In the genomic region with DNA sequence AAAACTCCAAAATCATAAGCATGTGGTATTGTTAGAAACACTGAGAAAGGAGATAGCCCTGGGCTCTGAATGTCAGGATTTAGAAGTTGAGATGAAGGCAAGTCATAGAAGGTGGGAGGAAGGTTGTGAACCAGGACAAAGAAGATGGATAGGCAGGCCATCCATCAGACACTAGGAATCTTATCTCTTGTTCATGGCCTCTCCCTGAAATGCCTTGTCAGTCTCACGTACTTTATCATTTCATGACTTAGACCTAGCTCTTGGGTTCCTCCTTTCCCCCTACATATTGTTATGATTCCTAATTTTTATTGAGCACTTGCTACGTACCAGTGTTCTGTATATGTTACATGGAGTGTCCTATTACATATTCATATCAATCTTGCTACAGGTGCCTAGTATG, we compare ENCODE assay signal across 28 mouse cellular contexts.
"Had no signal": no experiment of that assay in that cellular context is flagged by ENCODE, and none has a peak within 500 bp of the region (broad histone marks: within the 10 kb centered on the region; RNA-seq: fewer than 3 reads in every experiment).

No protein-coding gene starts in this region.

- H3K36me3 ChIP-seq: heart, embryonic 10.5 days; heart, embryonic 12.5 days; hindbrain, embryonic 12.5 days; intestine, embryonic 15.5 days; kidney, embryonic 15.5 days; limb, embryonic 10.5 days; limb, embryonic 12.5 days; liver, embryonic 13.5 days; liver, embryonic 15.5 days had no signal

- DNase-seq: gastrocnemius, postnatal 10 days; gastrocnemius, postnatal 25 days; heart, adult 18-20 months; heart, postnatal 10 days; heart, postnatal 36 days; kidney, adult 18-20 months; kidney, adult 9 months; kidney, postnatal 10 days; kidney, postnatal 25 days; kidney, postnatal 4 days; liver; liver, embryonic 13.5 days had no signal

- H3K4me1 ChIP-seq: hindbrain, embryonic 12.5 days; intestine, embryonic 15.5 days; limb, embryonic 10.5 days; limb, embryonic 12.5 days had no signal

- H3K27ac ChIP-seq: heart, embryonic 10.5 days; hindbrain, embryonic 12.5 days; hindbrain, embryonic 14.5 days; intestine, embryonic 15.5 days; kidney, embryonic 15.5 days; left cerebral cortex, adult 2 months; limb, embryonic 10.5 days; limb, embryonic 12.5 days; liver, embryonic 13.5 days; liver, embryonic 15.5 days had no signal

- H3K4me2 ChIP-seq: heart, embryonic 12.5 days; hindbrain, embryonic 12.5 days; hindbrain, embryonic 14.5 days; intestine, embryonic 15.5 days; kidney, embryonic 15.5 days; limb, embryonic 12.5 days; liver, embryonic 11.5 days; liver, embryonic 13.5 days; liver, embryonic 15.5 days had no signal

- H3K27me3 ChIP-seq: heart, embryonic 12.5 days; hindbrain, embryonic 12.5 days; intestine, embryonic 15.5 days; kidney, embryonic 15.5 days; limb, embryonic 12.5 days; liver, embryonic 13.5 days; liver, embryonic 15.5 days had no signal

- H3K9me3 ChIP-seq: heart, embryonic 10.5 days; heart, embryonic 12.5 days; hindbrain, embryonic 12.5 days; intestine, embryonic 15.5 days; kidney, embryonic 15.5 days; limb, embryonic 10.5 days; limb, embryonic 12.5 days; liver, embryonic 13.5 days; liver, embryonic 15.5 days had no signal

- H3K9ac ChIP-seq: heart, embryonic 12.5 days; hindbrain, embryonic 12.5 days; hindbrain, embryonic 14.5 days; intestine, embryonic 15.5 days; kidney, embryonic 15.5 days; limb, embryonic 12.5 days; liver, embryonic 13.5 days; liver, embryonic 15.5 days had no signal

- H3K4me3 ChIP-seq: heart, embryonic 10.5 days; heart, embryonic 12.5 days; hindbrain, embryonic 12.5 days; intestine, embryonic 15.5 days; kidney, embryonic 15.5 days; layer of hippocampus, adult 2 months; left cerebral cortex, adult 2 months; limb, embryonic 10.5 days; limb, embryonic 12.5 days; liver, embryonic 13.5 days; liver, embryonic 15.5 days had no signal

- ATAC-seq: forebrain, embryonic 16.5 days; hindbrain, embryonic 16.5 days; inflammation-experienced regulatory T-cells, adult 6 months; intestine, embryonic 15.5 days; intestine, postnatal 0 days had no signal
